Mouse (Mus musculus) limb, embryonic 14.5 days (tissue): ENCODE results near the gene Acad9. TPM values are rescaled to one million over a fixed set of nuclear protein-coding genes. Genes with fewer than 3 reads are reported as not detected.
A peak's percentile ranks its signal among the peaks of the same experiment; 100 is the strongest.

Experiments used
- ATAC-seq: fragments of 200-750 bp; cut with Nextera tagmentation; 2 replicates; pipeline ENCODE4 v1.8.0; 2017; ENCODE audit warnings: low read depth, moderate number of reproducible peaks, moderate TSS enrichment; ENCODE audit not compliant: low FRiP score
- DNase-seq: peaks from one replicate; pipeline ENCODE4 v3.0.0-alpha.2; 2015; ENCODE audit warnings: low spot score
- H3K27ac ChIP-seq: fragments of 300-500 bp; sonication (generic); replicated peaks from 2 replicates; pipeline ENCODE4 v1.5.1; 2014; ENCODE audit warnings: low read depth, mild to moderate bottlenecking, low read length, moderate library complexity, mixed read lengths
- H3K27me3 ChIP-seq: fragments of 300-500 bp; sonication (generic); 2 replicates; pipeline ENCODE4 v1.6.1; 2014; ENCODE audit warnings: low read length, mixed read lengths; ENCODE audit not compliant: control insufficient read depth, insufficient read depth
- H3K36me3 ChIP-seq: fragments of 300-500 bp; sonication (generic); 2 replicates; pipeline ENCODE4 v1.6.1; 2014; ENCODE audit warnings: mild to moderate bottlenecking, low read length, moderate library complexity, mixed read lengths; ENCODE audit not compliant: control insufficient read depth, insufficient read depth
- H3K4me1 ChIP-seq: fragments of 300-500 bp; sonication (generic); 2 replicates; pipeline ENCODE4 v1.6.1; 2014; ENCODE audit warnings: antibody characterized with exemption, low read length, mixed read lengths; ENCODE audit not compliant: control insufficient read depth, insufficient read depth
- H3K4me2 ChIP-seq: fragments of 300-500 bp; sonication (generic); replicated peaks from 2 replicates; pipeline ENCODE4 v1.6.1; 2014; ENCODE audit warnings: low read depth, mild to moderate bottlenecking, low read length, moderate library complexity; ENCODE audit not compliant: severe bottlenecking
- H3K4me3 ChIP-seq: fragments of 300-500 bp; sonication (generic); replicated peaks from 2 replicates; pipeline ENCODE4 v1.5.1; 2014; ENCODE audit warnings: low read length
- H3K9ac ChIP-seq: fragments of 300-500 bp; sonication (generic); 2 replicates; pipeline ENCODE4 v1.6.1; 2014; ENCODE audit warnings: mild to moderate bottlenecking, low read depth, low read length, moderate library complexity; ENCODE audit not compliant: severe bottlenecking
- H3K9me3 ChIP-seq: fragments of 300-500 bp; sonication (generic); 2 replicates; pipeline ENCODE4 v1.6.1; 2016; ENCODE audit warnings: low read length; ENCODE audit not compliant: control insufficient read depth
- POLR2A ChIP-seq: fragments of 200-500 bp; IDR thresholded peaks from 2 replicates; pipeline ENCODE4 v1.8.0; 2012; ENCODE audit warnings: inconsistent platforms, mild to moderate bottlenecking, moderate library complexity, borderline replicate concordance; ENCODE audit not compliant: insufficient read depth, insufficient read length; ENCODE audit errors: extremely low read depth
- WGBS: fragments of 180-500 bp; shearing (Covaris S2); extraction: QIAGEN DNeasy Blood & Tissue Kit; methylation state at CpG from one replicate; pipeline ENCODE4 v1.1.7; 2014; 5-methylcytosine and 5-hydroxymethylcytosine counted together
- polyA plus RNA-seq, 2 experiments: library from polyadenylated mRNA; depleted of rRNA in 1 of 2; stranded (reverse) in 1 of 2; unstranded in 1 of 2; fragments of >200 nt; fragmentation: Nextera tagmentation in 1 of 2; extraction: Ambion mirVana in 1 of 2; gene quantifications; 2 replicates each; pipeline versions ENCODE4 v1.2.1 to v1.2.3; 2012 to 2014

The Acad9 gene
- polyA plus RNA-seq (2012; rRNA removed) (37.2 and 46.8 TPM in 2 replicates), polyA plus RNA-seq (2014; fragmentation: Nextera tagmentation; extraction: Ambion mirVana) (101 and 117 TPM in 2 replicates)

- ATAC-seq (peak; percentile 98), DNase-seq (peak; percentile 96)
- TF ChIP-seq POLR2A: 0 out of 2 replicates have a peak, but pooled peaks have one; percentile 41
- peak within 1 kb of the TSS; percentile 78 for H3K27ac ChIP-seq
- peak within 1 kb of the TSS; percentile 88 for H3K9ac ChIP-seq
- peaks cover 14% of the 10 kb centered on the region for H3K4me1 ChIP-seq
- peak within 1 kb of the TSS; percentile 93 for H3K4me3 ChIP-seq
- WGBS: under 1% methylated on average over 49 of the region's 49 CpGs
- H3K27me3 ChIP-seq: no peaks in the 10 kb centered on the region
- H3K36me3 ChIP-seq: peaks cover 13% of the 10 kb centered on the region; the same call in 1 of the 2 replicates
- H3K9me3 ChIP-seq: no peaks in the 10 kb centered on the region
- peak within 1 kb of the TSS; percentile 74 for H3K4me2 ChIP-seq
Measured at GRCm38 (mm10) chr3:36065843-36066651, at the start of gene Acad9. Acad9 (plus strand) TSS chr3:36065979.

GRCm38 (mm10) chr3:36025732-36026131 lies 40.0 kb upstream of the Acad9 start:
- WGBS: 77% methylated on average over 6 of the region's 6 CpGs
- no peak overlapping the region for H3K4me3 ChIP-seq
- no peaks in the 10 kb centered on the region for H3K36me3 ChIP-seq
- TF ChIP-seq POLR2A: no peak
- H3K27me3 ChIP-seq: no peaks in the 10 kb centered on the region
- no peaks in the 10 kb centered on the region for H3K4me1 ChIP-seq
- no peak overlapping the region for H3K9ac ChIP-seq
- H3K27ac ChIP-seq: no peak overlapping the region
- H3K9me3 ChIP-seq: no peaks in the 10 kb centered on the region
- H3K4me2 ChIP-seq: no peak overlapping the region
- DNase-seq (no peak), ATAC-seq (no peak)

- no peak overlapping the region for H3K4me2 ChIP-seq
- no peak for TF ChIP-seq POLR2A
- H3K27ac ChIP-seq: no peak overlapping the region
- no peak overlapping the region for H3K4me3 ChIP-seq
- H3K4me1 ChIP-seq: no peaks in the 10 kb centered on the region
- no peak for DNase-seq
- ATAC-seq: no peak
- WGBS: 86% methylated on average over 4 of the region's 4 CpGs
- no peaks in the 10 kb centered on the region for H3K36me3 ChIP-seq
- H3K9me3 ChIP-seq: no peaks in the 10 kb centered on the region
- H3K27me3 ChIP-seq: no peaks in the 10 kb centered on the region
- H3K9ac ChIP-seq: no peak overlapping the region
Measured at GRCm38 (mm10) chr3:36029993-36030392, 35.8 kb upstream of the Acad9 start.

GRCm38 (mm10) chr3:36031740-36032510 lies 33.9 kb upstream of the Acad9 start:
- no peaks in the 10 kb centered on the region for H3K36me3 ChIP-seq
- no peak overlapping the region for H3K4me2 ChIP-seq
- no peaks in the 10 kb centered on the region for H3K4me1 ChIP-seq
- H3K4me3 ChIP-seq: no peak overlapping the region
- no peak for DNase-seq
- no peak overlapping the region for H3K9ac ChIP-seq
- WGBS: 70% methylated on average over 6 of the region's 6 CpGs
- no peak for TF ChIP-seq POLR2A
- ATAC-seq: no peak
- H3K27me3 ChIP-seq: no peaks in the 10 kb centered on the region
- no peak overlapping the region for H3K27ac ChIP-seq
- H3K9me3 ChIP-seq: no peaks in the 10 kb centered on the region

GRCm38 (mm10) chr3:36044520-36044919 lies 21.3 kb upstream of the Acad9 start:
- Histone ChIP-seq H3K4me2 (no peak overlapping the region), H3K36me3 (no peaks in the 10 kb centered on the region), H3K9me3 (no peaks in the 10 kb centered on the region), H3K27ac (no peak overlapping the region), H3K4me3 (no peak overlapping the region), H3K27me3 (no peaks in the 10 kb centered on the region), H3K9ac (no peak overlapping the region), H3K4me1 (no peaks in the 10 kb centered on the region)
- TF ChIP-seq POLR2A: no peak
- DNase-seq (no peak), ATAC-seq (no peak)
